Mouse (Mus musculus) G1E (cell line): Measurements from ENCODE around the gene Dnaaf5. TPM values are rescaled to one million over a fixed set of nuclear protein-coding genes. Genes with fewer than 3 reads are reported as not detected.

Experiments used
- ATAC-seq: 2 replicates; pipeline ENCODE4 v1.8.0; 2016; ENCODE audit warnings: mild to moderate bottlenecking; ENCODE audit not compliant: insufficient number of reproducible peaks, poor library complexity, low FRiP score, severe bottlenecking; ENCODE audit errors: extremely low read depth
- DNase-seq: peaks from one replicate; pipeline ENCODE4 v3.0.0; 2012; ENCODE audit warnings: low spot score
- H3K27me3 ChIP-seq: 2 replicates; pipeline ENCODE4 v1.6.1; 2012; ENCODE audit warnings: mild to moderate bottlenecking, low read length, inconsistent platforms; ENCODE audit not compliant: insufficient read depth
- H3K36me3 ChIP-seq: replicated peaks from 2 replicates; pipeline ENCODE3; 2012; ENCODE audit warnings: mild to moderate bottlenecking, inconsistent platforms
- H3K4me1 ChIP-seq: 2 replicates; pipeline ENCODE4 v1.6.1; 2012; ENCODE audit warnings: low read depth, low read length, inconsistent platforms, mixed read lengths; ENCODE audit not compliant: insufficient read depth
- H3K4me3 ChIP-seq: 2 replicates; pipeline ENCODE4 v1.5.1; 2012; ENCODE audit warnings: low read depth, mild to moderate bottlenecking, inconsistent platforms, low read length, moderate library complexity, mixed read lengths
- H3K9me3 ChIP-seq: replicated peaks from 2 replicates; pipeline ENCODE4 v1.6.1; 2012; ENCODE audit warnings: inconsistent platforms
- CTCF ChIP-seq: IDR thresholded peaks from 2 replicates; pipeline ENCODE4 v1.5.1; 2012; ENCODE audit warnings: low read depth, low read length, inconsistent platforms, mixed read lengths
- GATA1 ChIP-seq: IDR thresholded peaks from 2 replicates; pipeline ENCODE4 v1.6.1; 2012; ENCODE audit warnings: borderline replicate concordance, low read length, inconsistent platforms, mixed read lengths
- GATA2 ChIP-seq: IDR thresholded peaks from 2 replicates; pipeline ENCODE4 v1.6.1; 2012; ENCODE audit warnings: low read depth, low read length, inconsistent platforms, borderline replicate concordance
- POLR2AphosphoS5 ChIP-seq: IDR thresholded peaks from 2 replicates; pipeline ENCODE4 v1.6.1; 2012; ENCODE audit warnings: low read depth, low read length, inconsistent platforms; ENCODE audit not compliant: insufficient replicate concordance
- TAL1 ChIP-seq: conservative IDR thresholded peaks from 2 replicates; pipeline ENCODE4 v1.6.1; 2012; ENCODE audit warnings: low read depth, low read length, inconsistent platforms, mixed read lengths
- polyA plus RNA-seq: library from polyadenylated mRNA; stranded (reverse); fragments of >175 nt; gene quantifications from 2 replicates; pipeline ENCODE4 v1.2.3, GENCODE M21; 2012
- total RNA-seq, 2 experiments: library from RNA; stranded (forward) in 1 of 2; stranded (reverse) in 1 of 2; fragments of 200-1000 nt in 1 of 2; fragments of >200 nt in 1 of 2; fragmentation: Nextera tagmentation in 1 of 2; gene quantifications; 2 replicates each; pipeline ENCODE4 v1.2.3; 2014 to 2017

Dnaaf5 gene
- total and polyA plus RNA-seq, 3 experiments, result 9.8 to 72.6 (median 23.8) TPM

DNA sequence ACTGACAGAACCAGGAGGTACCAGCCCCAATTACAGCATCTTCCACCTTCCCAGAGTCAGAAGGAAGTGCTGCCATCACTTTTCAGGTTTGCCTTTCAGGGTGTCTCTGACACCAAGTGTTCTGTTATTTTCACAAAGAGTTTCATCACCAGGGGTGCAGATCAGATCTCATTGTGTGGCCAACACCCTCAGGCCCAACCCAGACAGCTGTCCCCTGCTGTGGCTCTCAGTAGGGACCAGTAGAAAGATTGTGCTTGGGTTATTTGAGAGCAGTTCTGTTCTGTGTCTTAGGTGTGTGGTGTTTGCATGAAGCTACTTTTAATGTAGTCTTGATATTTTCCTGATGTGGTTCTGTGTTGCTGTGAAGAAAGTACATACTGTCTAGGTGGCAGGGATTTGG is 58.2 kb downstream of the Dnaaf5 start:
- no peak overlapping the region for H3K4me3 ChIP-seq
- no peak for TF ChIP-seq CTCF
- TF ChIP-seq POLR2AphosphoS5, result no peak
- TF ChIP-seq GATA2, result no peak
- no peak for TF ChIP-seq GATA1
- TF ChIP-seq TAL1, result no peak
- no peaks in the 10 kb centered on the region for H3K27me3 ChIP-seq
- ATAC-seq, result no peak
- DNase-seq, result no peak
- H3K9me3 ChIP-seq, result no peaks in the 10 kb centered on the region
- H3K4me1 ChIP-seq, result peaks cover 62% of the 10 kb centered on the region
- H3K36me3 ChIP-seq, result peaks cover 93% of the 10 kb centered on the region

DNA sequence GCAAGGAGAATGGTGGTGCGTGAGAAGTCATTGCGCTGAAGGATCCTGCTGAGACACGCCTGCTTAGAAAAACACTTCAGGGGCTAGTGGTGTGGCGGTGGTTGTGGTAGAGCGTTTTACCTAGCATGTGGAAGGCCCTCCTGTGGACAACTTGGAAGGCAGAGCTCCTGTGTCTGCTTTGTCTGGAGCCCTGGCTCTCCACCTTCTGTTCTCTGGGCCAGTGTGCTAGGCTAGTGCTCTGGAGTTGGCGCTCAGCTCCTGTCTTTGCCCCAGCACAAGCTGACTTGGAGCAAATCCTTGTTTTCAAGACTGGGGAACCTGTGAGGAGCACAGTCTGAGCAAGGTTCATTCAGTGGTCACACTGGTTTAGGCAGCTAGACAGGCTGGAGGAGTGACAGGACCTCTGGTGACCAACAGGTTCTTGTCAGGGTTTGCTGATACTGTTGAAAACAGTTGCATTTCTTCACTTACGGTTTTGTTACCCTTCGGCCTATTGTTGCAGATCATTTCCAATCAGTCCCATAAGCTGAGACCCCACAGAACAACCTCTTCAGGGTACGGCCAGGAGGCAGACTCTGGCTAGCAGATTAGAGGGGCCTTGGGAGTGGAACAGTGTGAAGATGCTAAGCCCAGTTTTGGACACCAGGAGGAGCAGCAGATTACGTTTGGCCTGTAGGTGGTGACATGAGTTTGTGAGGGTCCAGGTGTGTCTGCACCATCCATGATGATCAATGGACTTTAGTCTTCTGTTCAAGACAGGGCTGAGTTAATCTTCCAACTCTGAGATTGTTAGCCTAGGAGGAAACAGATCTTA is 59.1 kb downstream of the Dnaaf5 start:
- Histone ChIP-seq H3K4me3 (no peak overlapping the region), H3K36me3 (peaks cover 93% of the 10 kb centered on the region), H3K27me3 (no peaks in the 10 kb centered on the region), H3K4me1 (peaks cover 61% of the 10 kb centered on the region), H3K9me3 (no peaks in the 10 kb centered on the region)
- no peak for ATAC-seq
- TF ChIP-seq POLR2AphosphoS5, result no peak
- no peak for DNase-seq

DNA sequence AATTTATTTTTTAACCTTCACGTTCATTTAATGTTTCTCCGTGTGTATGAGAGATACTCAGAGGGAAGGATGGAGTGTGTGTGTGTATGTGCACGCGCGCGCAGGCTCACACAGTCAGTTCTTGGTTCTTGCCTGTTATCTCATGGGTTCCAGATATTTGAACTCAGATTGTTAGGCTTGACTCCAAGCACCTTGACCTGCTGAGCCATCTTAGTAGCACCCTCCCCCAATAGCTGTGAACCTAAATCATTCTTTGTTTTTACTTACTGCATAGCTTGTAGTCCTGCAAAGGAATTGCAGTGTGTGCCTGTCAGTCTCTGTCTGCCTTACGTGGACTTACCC is 59.6 kb downstream of the Dnaaf5 start:
- TF ChIP-seq GATA2 (no peak), GATA1 (no peak), POLR2AphosphoS5 (no peak), CTCF (no peak), TAL1 (no peak)
- ATAC-seq (no peak), DNase-seq (no peak)
- Histone ChIP-seq H3K36me3 (peaks cover 94% of the 10 kb centered on the region), H3K27me3 (no peaks in the 10 kb centered on the region), H3K4me3 (no peak overlapping the region), H3K9me3 (no peaks in the 10 kb centered on the region), H3K4me1 (peaks cover 58% of the 10 kb centered on the region)

DNA sequence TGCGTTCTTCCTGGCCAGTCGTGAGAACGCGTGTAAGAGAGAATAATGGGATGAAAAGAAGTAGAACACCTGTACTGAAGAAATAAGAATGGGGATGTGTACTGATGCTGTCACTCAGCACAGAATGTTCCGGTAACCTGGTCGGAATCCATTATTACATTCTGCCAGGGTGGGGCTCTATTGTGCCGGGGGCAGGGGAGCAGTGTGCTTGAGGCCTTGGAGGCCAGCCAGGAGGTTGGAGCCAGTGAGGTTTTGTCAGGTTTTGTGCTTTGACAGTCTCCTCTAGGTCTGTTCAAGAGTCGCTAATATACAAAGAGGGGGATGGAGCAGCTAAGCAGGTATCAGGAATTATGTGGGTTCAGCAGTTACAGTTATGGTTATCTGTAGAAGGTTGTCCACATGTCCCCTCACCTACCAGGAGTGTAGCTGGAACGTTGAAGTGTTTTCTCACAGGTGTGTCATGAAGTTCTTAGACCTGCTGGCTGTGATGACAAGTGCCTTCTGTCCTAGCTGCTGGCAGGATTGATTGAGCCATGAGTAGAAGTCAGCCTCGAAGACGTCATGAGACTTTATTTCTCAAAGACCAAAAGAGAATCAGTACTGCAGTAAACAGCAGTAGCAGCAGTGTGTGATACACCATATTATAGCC is 61.8 kb downstream of the Dnaaf5 start:
- Histone ChIP-seq H3K9me3 (no peaks in the 10 kb centered on the region), H3K4me1 (peaks cover 37% of the 10 kb centered on the region; the same call in 1 of the 2 replicates), H3K4me3 (no peak overlapping the region), H3K36me3 (peaks cover 95% of the 10 kb centered on the region), H3K27me3 (no peaks in the 10 kb centered on the region)
- TF ChIP-seq TAL1 (no peak), GATA2 (no peak), CTCF (no peak), GATA1 (no peak), POLR2AphosphoS5 (no peak)
- ATAC-seq (no peak), DNase-seq (no peak)

DNA sequence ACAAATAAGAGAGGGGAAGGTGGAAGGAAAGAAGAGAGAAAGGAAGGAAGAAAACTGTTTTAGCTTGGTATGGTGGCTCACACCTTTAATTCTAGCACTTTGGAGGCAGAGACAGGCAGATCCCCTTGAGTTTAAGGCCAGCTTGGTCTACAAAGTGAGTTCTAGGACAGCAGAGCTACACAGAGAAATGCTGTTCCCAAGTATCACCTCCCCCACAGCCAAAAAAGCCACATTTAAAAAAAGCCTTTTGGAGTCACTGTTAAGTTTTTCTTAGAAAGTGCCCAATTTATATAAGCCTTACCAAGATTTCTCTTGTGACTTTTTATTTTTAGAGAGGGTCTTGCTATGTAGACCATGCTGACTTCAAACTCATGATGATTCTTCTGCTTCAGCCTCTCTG is 64.3 kb downstream of the Dnaaf5 start:
- TF ChIP-seq CTCF, result no peak
- TF ChIP-seq TAL1, result no peak
- TF ChIP-seq POLR2AphosphoS5, result no peak
- no peak for TF ChIP-seq GATA1
- no peak for TF ChIP-seq GATA2
- Histone ChIP-seq H3K4me1 (peaks cover 20% of the 10 kb centered on the region; the same call in 1 of the 2 replicates), H3K36me3 (peaks cover 77% of the 10 kb centered on the region), H3K4me3 (no peak overlapping the region), H3K9me3 (no peaks in the 10 kb centered on the region), H3K27me3 (no peaks in the 10 kb centered on the region)
- ATAC-seq (no peak), DNase-seq (no peak)

DNA sequence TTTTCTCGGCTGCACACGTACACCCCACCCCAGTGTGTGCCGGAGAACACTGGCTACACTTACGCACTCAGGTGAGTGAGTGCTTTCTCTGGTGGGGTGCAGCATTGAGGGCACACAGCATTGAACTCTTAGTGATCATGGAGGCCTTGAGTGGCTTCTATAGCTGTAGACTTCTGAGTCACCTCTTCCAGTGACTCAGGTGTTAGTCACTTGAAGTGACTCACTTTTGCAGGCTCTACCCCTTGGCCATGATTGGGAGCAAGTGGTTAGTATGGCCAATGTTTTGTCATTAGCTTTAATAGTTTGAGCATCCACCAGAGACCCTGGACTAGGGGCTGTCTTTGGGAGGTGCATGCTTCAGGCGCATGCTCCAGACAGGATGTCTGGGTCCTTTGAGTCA is 65.2 kb downstream of the Dnaaf5 start:
- DNase-seq (no peak), ATAC-seq (no peak)
- Histone ChIP-seq H3K27me3 (no peaks in the 10 kb centered on the region), H3K4me3 (no peak overlapping the region), H3K9me3 (no peaks in the 10 kb centered on the region), H3K4me1 (peaks cover 16% of the 10 kb centered on the region; the same call in 1 of the 2 replicates), H3K36me3 (peaks cover 74% of the 10 kb centered on the region)
- TF ChIP-seq GATA2 (no peak), POLR2AphosphoS5 (no peak), TAL1 (no peak), CTCF (no peak), GATA1 (no peak)

DNA sequence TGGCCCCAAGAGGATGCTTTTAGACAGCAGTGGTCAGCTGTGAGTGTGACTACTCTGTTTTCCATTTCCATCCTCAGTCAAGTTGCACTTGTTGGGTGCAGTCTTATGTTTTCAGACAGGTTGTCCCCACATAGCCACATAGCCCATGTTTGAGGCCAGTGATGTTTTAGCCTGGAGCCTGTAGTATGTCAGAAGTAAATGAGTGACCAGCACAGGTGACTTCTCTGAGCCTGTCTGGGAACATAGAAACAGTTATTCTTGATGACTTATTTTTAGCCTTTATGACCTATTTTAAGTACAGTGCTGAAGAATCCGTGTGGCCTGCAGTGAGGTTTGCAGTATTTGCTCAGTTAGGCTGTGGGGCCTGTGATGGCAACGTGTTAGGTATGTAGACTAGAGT is 66.1 kb downstream of the Dnaaf5 start:
- ATAC-seq (no peak), DNase-seq (no peak)
- Histone ChIP-seq H3K4me1 (peaks cover 9% of the 10 kb centered on the region; the same call in 1 of the 2 replicates), H3K9me3 (no peaks in the 10 kb centered on the region), H3K27me3 (no peaks in the 10 kb centered on the region), H3K36me3 (peaks cover 74% of the 10 kb centered on the region), H3K4me3 (no peak overlapping the region)
- no peak for TF ChIP-seq CTCF
